17 mouse cellular contexts compared by ENCODE assay signal in genomic region chr12:32829321-32830090, GRCm38 (mm10). TPM values are rescaled to one million over a fixed set of nuclear protein-coding genes. Genes with fewer than 3 reads are reported as not detected.
DNase-seq lines count a peak whose midpoint lies in the region; ATAC-seq and TF ChIP-seq lines count a peak whose summit lies in the region.
"Had no signal": no experiment of that assay in that cellular context is flagged by ENCODE, and none has a peak within 500 bp of the region (broad histone marks: within the 10 kb centered on the region; RNA-seq: fewer than 3 reads in every experiment).

No protein-coding gene starts in this region.

- no peaks in the 10 kb centered on the region for H3K27me3 ChIP-seq in midbrain, embryonic 14.5 days (ENCODE audit: control insufficient read depth, insufficient read depth, low read length)
- H3K27me3 ChIP-seq: embryonic facial prominence, embryonic 13.5 days; heart, embryonic 12.5 days; limb, embryonic 13.5 days; neural tube, embryonic 12.5 days had no signal

- 77% methylated on average over 9 of the region's 9 CpGs for WGBS in lung, adult 2 months
- WGBS in midbrain, embryonic 14.5 days = 90% methylated on average over 9 of the region's 9 CpGs

- ATAC-seq in midbrain, embryonic 14.5 days (ENCODE audit: low FRiP score, low TSS enrichment) = no peak

- H3K9ac ChIP-seq in midbrain, embryonic 14.5 days (replicated peaks; ENCODE audit: low read length) = no peak overlapping the region
- H3K9ac ChIP-seq: embryonic facial prominence, embryonic 13.5 days; heart, embryonic 12.5 days; limb, embryonic 13.5 days; neural tube, embryonic 12.5 days had no signal

- DNase-seq in adrenal gland, postnatal 10 days = peak; percentile 19
- no peak for DNase-seq in adrenal gland, adult 18-20 months (ENCODE audit: low spot score in 2 of 2)
- peak; percentile 46 to 58 for DNase-seq in kidney, adult 8-10 months
- DNase-seq in kidney, postnatal 10 days = no peak
- DNase-seq in brain, adult 2 months (ENCODE audit: low read depth, low spot score) = peak; percentile 61
- DNase-seq in fat pad, adult 2 months (ENCODE audit: extremely low read depth, low read depth, low spot score) = peak; percentile 54
- DNase-seq in lung, adult 2 months = no peak
- DNase-seq in midbrain, embryonic 14.5 days = no peak
- DNase-seq: gastrocnemius, postnatal 25 days; heart, postnatal 4 days; lung, adult 18-20 months had no signal

- H3K4me3 ChIP-seq in lung, adult 2 months (replicated peaks; ENCODE audit: extremely low read depth, low read depth, low read length) = no peak overlapping the region
- H3K4me3 ChIP-seq in midbrain, embryonic 14.5 days (replicated peaks; ENCODE audit: low read depth, low read length) = no peak overlapping the region
- H3K4me3 ChIP-seq: embryonic facial prominence, embryonic 13.5 days; forebrain, embryonic 10.5 days; heart, embryonic 12.5 days; layer of hippocampus, adult 2 months; limb, embryonic 13.5 days; neural tube, embryonic 12.5 days had no signal

- peaks cover 19% of the 10 kb centered on the region for H3K36me3 ChIP-seq in midbrain, embryonic 14.5 days (ENCODE audit: control insufficient read depth, insufficient read depth, low read length)

- no peaks in the 10 kb centered on the region for H3K9me3 ChIP-seq in midbrain, embryonic 14.5 days (ENCODE audit: control insufficient read depth, low read length)
- H3K9me3 ChIP-seq: embryonic facial prominence, embryonic 13.5 days; forebrain, embryonic 10.5 days; heart, embryonic 12.5 days; neural tube, embryonic 12.5 days had no signal

- H3K27ac ChIP-seq in midbrain, embryonic 14.5 days (replicated peaks; ENCODE audit: low read depth, low read length) = no peak overlapping the region
- H3K27ac ChIP-seq: embryonic facial prominence, embryonic 13.5 days; forebrain, embryonic 10.5 days; limb, embryonic 13.5 days; neural tube, embryonic 12.5 days had no signal

- no peak for TF ChIP-seq POLR2A in lung, adult 2 months (IDR thresholded peaks at IDR 0.05; ENCODE audit: borderline replicate concordance, extremely low read depth, low read depth, low read length)

- no peak for TF ChIP-seq CTCF in lung, adult 2 months (IDR thresholded peaks at IDR 0.05; ENCODE audit: insufficient read depth, low read length)

- H3K4me1 ChIP-seq in lung, adult 2 months (ENCODE audit: control insufficient read depth, insufficient read depth, low read length) = peaks cover 10% of the 10 kb centered on the region; the same call in 1 of the 2 replicates
- no peaks in the 10 kb centered on the region for H3K4me1 ChIP-seq in midbrain, embryonic 14.5 days (ENCODE audit: control insufficient read depth, insufficient read depth, low read length)

- no peak overlapping the region for H3K4me2 ChIP-seq in midbrain, embryonic 14.5 days (ENCODE audit: low read length)
- H3K4me2 ChIP-seq: embryonic facial prominence, embryonic 13.5 days; heart, embryonic 12.5 days; limb, embryonic 13.5 days; neural tube, embryonic 12.5 days had no signal

RNA-seq across cellular contexts. Expression of gene Nampt, which starts 10.2 kb away (rescaled TPM):
- 100 to 1,000 TPM in 1 of 2 experiments, 10 to 100 TPM in 1; 89.7 to 171 TPM for total RNA-seq in adrenal gland, postnatal 10 days (2021)
- 100 to 1,000 TPM in 1 of 2 experiments, 10 to 100 TPM in 1; 78.1 to 102 TPM for total RNA-seq in adrenal gland, adult 18-20 months (2021)
- polyA plus RNA-seq in lung, adult 2 months (2012; rRNA removed) = 11.4 and 22.2 TPM in 2 replicates
- polyA plus RNA-seq in midbrain, embryonic 14.5 days (2014; fragmentation: Nextera tagmentation; extraction: Ambion mirVana) = 32.1 and 45.7 TPM in 2 replicates

Comparison
In these comparisons a context has a peak if more than half of its experiments do, and no peak if none do; other contexts are left out.
1. DNase-seq: peak in adrenal gland, postnatal 10 days (single experiment), kidney, adult 8-10 months (2 of 2), brain, adult 2 months (single experiment) and fat pad, adult 2 months (single experiment); none in adrenal gland, adult 18-20 months (0 of 2), kidney, postnatal 10 days (single experiment), lung, adult 2 months (single experiment) and midbrain, embryonic 14.5 days (single experiment).